Mouse (Mus musculus): ENCODE measurements around the gene Zfp142. TPM values are rescaled to one million over a fixed set of nuclear protein-coding genes. Genes with fewer than 3 reads are reported as not detected.
A peak's percentile ranks its signal among the peaks of the same experiment; 100 is the strongest.

Gene Zfp142
- polyA plus RNA-seq, 1 experiment from 2014 or later, result 8.7 TPM

DNA sequence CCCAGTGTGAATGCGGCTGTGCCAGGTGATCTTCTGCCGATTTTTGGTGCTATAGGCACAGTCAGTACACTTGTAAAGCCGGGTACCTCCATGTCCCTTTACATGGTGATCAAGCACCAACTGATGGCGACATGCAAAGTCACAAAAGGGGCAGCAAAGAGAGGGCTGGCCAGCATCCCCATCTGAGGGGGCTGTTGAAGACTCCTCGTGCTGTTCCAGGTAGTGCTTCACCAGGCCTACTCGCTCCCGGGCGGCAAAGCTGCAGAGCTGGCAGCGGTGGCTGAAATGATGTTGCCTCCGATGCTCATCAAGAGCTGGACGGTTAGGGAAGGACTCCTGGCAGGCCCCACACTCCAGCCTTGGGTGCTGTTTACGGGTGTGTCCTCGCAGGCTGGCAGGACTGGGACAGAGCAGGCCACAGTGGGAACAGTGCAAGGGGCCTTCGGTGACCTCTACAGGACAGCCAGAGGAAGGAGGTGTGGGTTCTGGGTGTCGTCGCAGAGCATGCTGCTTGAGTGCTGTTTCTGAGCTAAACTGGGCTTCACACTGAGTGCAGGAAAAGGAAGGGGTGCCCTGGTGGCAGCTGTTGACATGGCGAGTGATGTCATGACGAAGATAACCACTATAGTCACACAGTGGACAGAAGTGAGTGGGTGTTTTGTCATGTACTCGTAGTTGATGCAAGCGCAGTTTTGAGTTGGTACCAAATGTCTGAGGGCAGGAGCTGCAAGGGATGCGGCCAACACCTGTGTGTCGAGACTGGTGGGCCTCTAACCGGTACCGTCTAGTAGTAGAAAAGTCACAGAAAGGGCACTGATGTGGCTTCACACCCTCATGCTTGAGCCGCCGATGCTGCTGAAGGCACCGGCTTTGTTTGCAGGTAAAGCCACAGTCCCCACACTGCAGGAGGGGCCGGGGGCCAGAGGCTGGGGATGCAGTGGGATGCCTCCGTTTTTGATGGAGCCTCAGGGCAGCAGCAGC lies 18.0 kb downstream of the Zfp142 start:
- H3K4me1 ChIP-seq (replicated peaks), result no peaks in the 10 kb centered on the region
- H3K4me3 ChIP-seq, result no peak overlapping the region
- 91% methylated on average over 29 of the region's 29 CpGs for WGBS
- H3K9me3 ChIP-seq, result no peaks in the 10 kb centered on the region
- H3K27me3 ChIP-seq (ENCODE audit: insufficient read depth, poor library complexity, severe bottlenecking), result no peaks in the 10 kb centered on the region
- no peak overlapping the region for H3K27ac ChIP-seq
- H3K36me3 ChIP-seq, result peaks cover 98% of the 10 kb centered on the region
- no peak for DNase-seq (ENCODE audit: low spot score)

DNA sequence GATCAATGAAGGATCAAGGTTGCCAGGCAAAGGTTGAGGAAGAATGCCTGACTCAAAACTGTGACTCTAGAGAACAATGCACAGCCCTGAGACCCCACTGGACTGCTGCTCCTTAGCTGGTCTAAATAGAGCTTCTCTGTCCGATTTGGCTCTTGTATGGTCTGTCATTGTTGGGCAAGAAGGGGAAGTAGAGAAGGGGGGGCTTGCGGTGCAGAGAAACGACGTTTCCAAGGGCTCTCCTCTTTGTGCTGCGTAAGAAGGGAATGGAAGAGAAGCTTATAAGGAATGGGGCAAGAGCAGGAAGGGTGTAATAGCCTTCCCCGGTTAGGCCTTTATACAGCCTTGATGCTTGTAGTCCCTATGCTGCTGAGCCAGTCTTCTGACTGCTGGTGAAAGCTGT lies 22.2 kb downstream of the Zfp142 start:
- no peak overlapping the region for H3K4me3 ChIP-seq
- no peak for DNase-seq (ENCODE audit: low spot score)
- H3K36me3 ChIP-seq, result peaks cover 81% of the 10 kb centered on the region
- H3K27ac ChIP-seq, result no peak overlapping the region
- no peaks in the 10 kb centered on the region for H3K27me3 ChIP-seq (ENCODE audit: insufficient read depth, poor library complexity, severe bottlenecking)
- WGBS, result 72% methylated on average over 6 of the region's 6 CpGs
- H3K4me1 ChIP-seq (replicated peaks), result no peaks in the 10 kb centered on the region
- no peaks in the 10 kb centered on the region for H3K9me3 ChIP-seq

DNA sequence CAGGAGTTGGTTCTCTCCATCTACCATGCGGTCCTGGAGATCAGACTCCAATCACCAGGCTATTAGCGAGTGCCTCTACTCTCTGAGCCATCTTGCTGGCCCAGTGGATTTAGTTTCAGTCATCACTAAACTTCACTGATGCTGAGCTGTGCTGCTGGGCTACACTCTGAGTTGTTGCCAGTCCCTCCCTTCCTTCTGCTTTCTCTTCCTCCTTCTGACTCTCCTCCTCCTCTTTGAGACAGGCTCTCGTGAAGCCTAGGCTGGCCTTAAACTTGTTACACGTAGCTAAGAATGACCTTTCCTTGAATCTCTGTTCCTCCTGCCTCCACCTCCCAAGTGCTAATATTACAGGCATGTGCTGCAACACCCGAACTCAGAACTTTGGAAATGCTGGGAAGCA lies 29.0 kb downstream of the Zfp142 start:
- WGBS, result 89% methylated on average over 5 of the region's 5 CpGs

DNA sequence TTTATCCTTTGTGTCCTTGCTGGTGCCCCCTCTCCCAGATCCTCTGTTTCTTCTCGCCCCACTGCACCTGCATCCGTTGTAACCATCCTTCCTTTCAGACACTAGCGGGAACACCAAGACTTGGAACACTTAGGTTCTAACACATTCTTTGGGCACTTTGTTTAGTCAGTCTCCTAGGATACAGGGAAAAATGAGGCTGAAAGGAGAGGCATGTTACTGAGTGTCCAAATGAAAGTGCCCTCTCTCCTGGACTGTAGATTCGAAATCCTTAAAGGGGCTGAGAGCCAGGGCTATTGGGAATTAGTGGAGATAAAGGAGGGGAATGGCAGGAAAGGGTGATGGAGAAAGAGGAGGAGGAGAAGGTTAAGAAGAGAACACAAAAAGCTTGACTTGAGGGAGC lies 43.9 kb downstream of the Zfp142 start, which contains the start of gene Usp37:
Usp37 (minus strand) TSS at position 101 of the 400 bp plus-strand sequence.
- Histone ChIP-seq H3K4me1 (replicated peaks) (peaks cover 21% of the 10 kb centered on the region), H3K9me3 (no peaks in the 10 kb centered on the region), H3K4me3 (no peak within 1 kb of the TSS), H3K36me3 (no peaks in the 10 kb centered on the region), H3K27ac (0 out of 2 replicates have a peak within 1 kb of the TSS, but pooled peaks have one; percentile 8), H3K27me3 (ENCODE audit: insufficient read depth, poor library complexity, severe bottlenecking) (no peaks in the 10 kb centered on the region)
- 44% methylated on average over 4 of the region's 4 CpGs for WGBS
- no peak for DNase-seq (ENCODE audit: low spot score)

More for the DNA sequence above, 29.0 kb downstream of the Zfp142 start:
- no peaks in the 10 kb centered on the region for H3K27me3 ChIP-seq (ENCODE audit: insufficient read depth, poor library complexity, severe bottlenecking)
- H3K27ac ChIP-seq, result no peak overlapping the region
- no peak overlapping the region for H3K4me3 ChIP-seq
- no peaks in the 10 kb centered on the region for H3K4me1 ChIP-seq (replicated peaks)
- peaks cover 15% of the 10 kb centered on the region for H3K36me3 ChIP-seq
- DNase-seq (ENCODE audit: low spot score), result no peak
- no peaks in the 10 kb centered on the region for H3K9me3 ChIP-seq

DNA sequence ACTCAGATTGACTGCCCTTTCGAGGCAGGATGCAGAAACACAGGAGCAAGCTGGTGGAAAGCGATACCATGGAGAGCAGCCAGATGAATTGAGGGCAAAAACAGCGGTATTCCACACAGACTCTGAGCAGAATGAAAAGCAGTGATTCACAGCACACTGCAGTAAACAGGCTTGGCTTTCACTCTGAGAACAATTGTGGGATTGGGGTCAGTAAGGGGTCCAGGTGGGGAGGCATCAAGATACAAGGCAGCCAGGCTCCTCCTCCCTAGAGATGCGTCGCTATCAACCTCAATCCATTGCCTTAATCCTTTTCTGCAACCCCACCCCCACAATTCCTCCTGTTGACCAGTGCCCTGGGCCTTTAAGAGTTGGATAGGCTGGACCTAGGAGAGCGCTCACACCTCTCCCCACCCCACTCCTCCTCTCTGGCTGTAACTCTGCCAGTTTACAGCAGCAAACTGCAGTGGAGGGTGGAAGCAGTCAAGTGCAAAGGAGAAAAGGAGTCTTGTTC lies 45.5 kb downstream of the Zfp142 start, which contains the start of gene Plcd4:
Plcd4 (plus strand) TSS at position 438 of the 511 bp plus-strand sequence.
- H3K4me3 ChIP-seq, result peak within 1 kb of the TSS; percentile 21; the same call in 1 of the 2 replicates

DNA sequence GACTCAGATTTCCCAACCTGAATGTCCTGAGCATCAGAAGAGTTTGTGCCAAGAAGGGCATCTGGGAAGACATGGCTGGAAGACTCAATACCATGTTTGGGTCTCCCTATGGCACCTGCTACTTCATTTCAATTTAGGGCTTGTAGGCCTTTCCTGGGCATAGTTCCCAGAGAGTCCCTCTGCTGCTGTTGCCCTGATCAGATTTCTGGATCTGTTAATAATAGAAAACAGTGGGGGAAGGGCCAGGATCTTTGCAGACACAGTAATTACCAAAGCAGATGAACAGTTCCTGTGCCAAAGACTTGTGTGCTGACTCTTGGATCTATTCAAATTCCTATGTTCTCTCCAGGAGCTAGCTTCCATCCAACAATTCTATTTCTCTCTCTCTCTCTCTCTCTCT lies 49.4 kb downstream of the Zfp142 start:
- no peak overlapping the region for H3K4me3 ChIP-seq
- H3K36me3 ChIP-seq, result no peaks in the 10 kb centered on the region
- H3K27me3 ChIP-seq (ENCODE audit: insufficient read depth, poor library complexity, severe bottlenecking), result no peaks in the 10 kb centered on the region
- peaks cover 11% of the 10 kb centered on the region for H3K4me1 ChIP-seq (replicated peaks)
- H3K27ac ChIP-seq, result no peak overlapping the region
- H3K9me3 ChIP-seq, result no peaks in the 10 kb centered on the region
- no peak for DNase-seq (ENCODE audit: low spot score)

More for the DNA sequence above, 45.5 kb downstream of the Zfp142 start, which contains the start of gene Plcd4:
- DNase-seq (ENCODE audit: low spot score), result peak; percentile 10
- Histone ChIP-seq H3K4me1 (replicated peaks) (peaks cover 21% of the 10 kb centered on the region), H3K9me3 (no peaks in the 10 kb centered on the region), H3K36me3 (no peaks in the 10 kb centered on the region), H3K27me3 (ENCODE audit: insufficient read depth, poor library complexity, severe bottlenecking) (no peaks in the 10 kb centered on the region), H3K27ac (no peak within 1 kb of the TSS)
- 8% methylated on average over 6 of the region's 6 CpGs for WGBS

DNA sequence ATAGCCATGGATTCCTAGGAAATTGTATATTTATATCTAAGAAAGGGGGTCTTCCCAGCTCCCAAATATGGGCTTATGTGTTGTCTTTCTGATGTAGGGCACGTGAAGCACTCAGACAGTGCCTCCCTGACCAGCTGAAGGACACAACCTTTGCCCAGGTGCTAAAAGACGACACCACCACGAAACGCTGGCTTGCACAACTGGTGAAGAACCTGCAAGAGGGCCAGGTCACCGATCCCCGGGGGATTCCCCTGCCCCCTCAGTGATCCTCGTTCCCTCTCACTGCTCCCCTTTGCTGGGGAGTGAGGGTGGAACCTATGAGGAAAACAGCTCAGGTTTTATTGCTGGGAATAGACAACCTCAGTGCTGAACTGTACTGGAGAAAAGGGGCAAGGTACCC lies 59.5 kb downstream of the Zfp142 start:
- Histone ChIP-seq H3K4me1 (replicated peaks) (no peaks in the 10 kb centered on the region), H3K4me3 (no peak overlapping the region), H3K27me3 (ENCODE audit: insufficient read depth, poor library complexity, severe bottlenecking) (no peaks in the 10 kb centered on the region), H3K27ac (no peak overlapping the region), H3K36me3 (peaks cover 96% of the 10 kb centered on the region), H3K9me3 (no peaks in the 10 kb centered on the region)
- 95% methylated on average over 7 of the region's 7 CpGs for WGBS
- DNase-seq (ENCODE audit: low spot score), result no peak

DNA sequence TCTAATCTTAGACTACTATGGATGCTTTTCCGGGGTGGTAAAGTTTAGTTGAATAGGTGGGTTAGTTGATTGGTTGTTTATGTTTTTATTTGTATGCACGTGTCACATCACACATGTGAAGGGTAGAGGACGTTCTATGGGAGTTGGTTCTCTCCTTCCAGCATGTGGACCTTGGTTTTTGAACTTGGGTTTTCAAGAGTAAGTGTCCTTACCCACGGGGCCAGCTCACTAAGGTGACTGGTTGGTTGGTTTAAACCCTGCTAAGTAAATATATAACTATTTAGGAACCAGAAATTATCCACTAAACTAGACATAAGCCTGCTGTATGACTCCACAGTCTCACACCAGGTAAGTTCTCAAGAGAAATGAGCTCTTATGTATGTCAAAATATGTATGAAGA lies 63.3 kb downstream of the Zfp142 start:
- H3K27ac ChIP-seq, result no peak overlapping the region
- H3K4me1 ChIP-seq (replicated peaks), result no peaks in the 10 kb centered on the region
- DNase-seq (ENCODE audit: low spot score), result no peak
- H3K4me3 ChIP-seq, result no peak overlapping the region
- 92% methylated on average over 4 of the region's 4 CpGs for WGBS
- H3K36me3 ChIP-seq, result peaks cover 99% of the 10 kb centered on the region
- H3K27me3 ChIP-seq (ENCODE audit: insufficient read depth, poor library complexity, severe bottlenecking), result no peaks in the 10 kb centered on the region
- no peaks in the 10 kb centered on the region for H3K9me3 ChIP-seq

DNA sequence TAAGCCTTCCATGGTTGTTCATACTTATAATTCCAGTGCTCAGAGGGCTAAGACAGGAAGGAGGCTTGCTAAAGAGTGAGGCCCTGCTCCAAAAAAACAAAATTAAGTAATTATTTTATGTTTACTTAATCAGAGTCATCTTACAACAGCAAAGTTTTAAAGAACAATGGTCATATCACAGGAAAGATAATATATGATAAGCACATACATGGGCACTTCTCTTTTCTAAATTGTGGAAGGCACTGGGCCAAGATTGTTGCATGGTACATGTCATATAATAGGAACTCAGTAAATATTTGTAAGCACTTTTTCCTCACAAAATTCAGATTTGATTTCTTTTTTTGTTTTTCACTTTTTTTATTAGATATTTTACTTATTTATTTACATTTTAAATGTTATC lies 68.2 kb downstream of the Zfp142 start:
- DNase-seq (ENCODE audit: low spot score), result no peak
- no peak overlapping the region for H3K4me3 ChIP-seq
- H3K27ac ChIP-seq, result no peak overlapping the region
- H3K4me1 ChIP-seq (replicated peaks), result no peaks in the 10 kb centered on the region
- H3K27me3 ChIP-seq (ENCODE audit: insufficient read depth, poor library complexity, severe bottlenecking), result no peaks in the 10 kb centered on the region
- H3K9me3 ChIP-seq, result no peaks in the 10 kb centered on the region
- peaks cover 93% of the 10 kb centered on the region for H3K36me3 ChIP-seq

Other genes with a start within 250 kb of the Zfp142 start
- gene Catip, start 226.1 kb downstream of the Zfp142 start, polyA plus RNA-seq (2016; fragmentation: Nextera tagmentation; extraction: Ambion mirVana), result 0.37 and 1.4 TPM in 2 replicates
- 1.8 and 3.0 TPM in 2 replicates for gene Slc11a1, start 213.1 kb downstream of the Zfp142 start, polyA plus RNA-seq (2016; fragmentation: Nextera tagmentation; extraction: Ambion mirVana)
- gene Ctdsp1, start 196.7 kb downstream of the Zfp142 start, polyA plus RNA-seq (2016; fragmentation: Nextera tagmentation; extraction: Ambion mirVana), result 34.3 and 35.7 TPM in 2 replicates
- gene Vil1, start 178.9 kb downstream of the Zfp142 start, polyA plus RNA-seq (2016; fragmentation: Nextera tagmentation; extraction: Ambion mirVana), result 0.21 and 0.24 TPM in 2 replicates
- gene Cnot9, start 82.2 kb downstream of the Zfp142 start, polyA plus RNA-seq (2016; fragmentation: Nextera tagmentation; extraction: Ambion mirVana), result 84.6 and 100 TPM in 2 replicates
- gene Plcd4, start 45.4 kb downstream of the Zfp142 start, polyA plus RNA-seq (2016; fragmentation: Nextera tagmentation; extraction: Ambion mirVana), result 1.1 and 1.3 TPM in 2 replicates
- 34.0 and 45.5 TPM in 2 replicates for gene Usp37, start 44.0 kb downstream of the Zfp142 start, polyA plus RNA-seq (2016; fragmentation: Nextera tagmentation; extraction: Ambion mirVana)
- gene Bcs1l, start within 50 bp of the Zfp142 start, polyA plus RNA-seq (2016; fragmentation: Nextera tagmentation; extraction: Ambion mirVana), result 17.4 and 19.4 TPM in 2 replicates
- gene Rnf25, start 13.2 kb upstream of the Zfp142 start, polyA plus RNA-seq (2016; fragmentation: Nextera tagmentation; extraction: Ambion mirVana), result 33.0 and 37.2 TPM in 2 replicates
- 15.3 and 21.8 TPM in 2 replicates for gene Stk36, start 13.2 kb upstream of the Zfp142 start, polyA plus RNA-seq (2016; fragmentation: Nextera tagmentation; extraction: Ambion mirVana)
- 35.7 and 48.5 TPM in 2 replicates for gene Ttll4, start 73.5 kb upstream of the Zfp142 start, polyA plus RNA-seq (2016; fragmentation: Nextera tagmentation; extraction: Ambion mirVana)
- gene Cyp27a1, start 125.3 kb upstream of the Zfp142 start, polyA plus RNA-seq (2016; fragmentation: Nextera tagmentation; extraction: Ambion mirVana), result 7.4 and 8.4 TPM in 2 replicates
- 0.12 TPM in 1 of 2 replicates, not detected in the other for gene Prkag3, start 161.0 kb upstream of the Zfp142 start, polyA plus RNA-seq (2016; fragmentation: Nextera tagmentation; extraction: Ambion mirVana)
- 15.5 and 18.2 TPM in 2 replicates for gene Wnt6, start 183.6 kb upstream of the Zfp142 start, polyA plus RNA-seq (2016; fragmentation: Nextera tagmentation; extraction: Ambion mirVana)
- 0.87 and 1.6 TPM in 2 replicates for gene Wnt10a, start 203.3 kb upstream of the Zfp142 start, polyA plus RNA-seq (2016; fragmentation: Nextera tagmentation; extraction: Ambion mirVana)